Mouse (Mus musculus) intestine, postnatal 0 days (tissue): ENCODE measurements around the gene Zfp958. TPM values are rescaled to one million over a fixed set of nuclear protein-coding genes. Genes with fewer than 3 reads are reported as not detected.

Source experiments
- ATAC-seq: fragments of 200-750 bp; cut with Nextera tagmentation; 2 replicates; pipeline ENCODE4 v1.8.0; 2017; ENCODE audit warnings: mild to moderate bottlenecking, moderate TSS enrichment, moderate library complexity
- H3K27ac ChIP-seq: fragments of 300-500 bp; sonication (generic); 2 replicates; pipeline ENCODE4 v1.5.1; 2014; ENCODE audit warnings: mild to moderate bottlenecking, low read depth, low read length, moderate library complexity
- H3K27me3 ChIP-seq: fragments of 300-500 bp; sonication (generic); replicated peaks from 2 replicates; pipeline ENCODE4 v1.6.1; 2014; ENCODE audit warnings: low read length, mixed read lengths; ENCODE audit not compliant: control insufficient read depth, insufficient read depth
- H3K36me3 ChIP-seq: fragments of 300-500 bp; sonication (generic); 2 replicates; pipeline ENCODE4 v1.6.1; 2014; ENCODE audit warnings: mild to moderate bottlenecking, moderate library complexity; ENCODE audit not compliant: control insufficient read depth, insufficient read depth
- H3K4me1 ChIP-seq: fragments of 300-500 bp; sonication (generic); replicated peaks from 2 replicates; pipeline ENCODE4 v1.6.1; 2014; ENCODE audit warnings: antibody characterized with exemption, low read length, mixed read lengths; ENCODE audit not compliant: control insufficient read depth, insufficient read depth
- H3K4me2 ChIP-seq: fragments of 300-500 bp; sonication (generic); replicated peaks from 2 replicates; pipeline ENCODE4 v1.6.1; 2014; ENCODE audit warnings: low read depth, mild to moderate bottlenecking, moderate library complexity
- H3K4me3 ChIP-seq: fragments of 300-500 bp; sonication (generic); 2 replicates; pipeline ENCODE4 v1.5.1; 2014; ENCODE audit warnings: low read depth, low read length
- H3K9ac ChIP-seq: fragments of 300-500 bp; sonication (generic); 2 replicates; pipeline ENCODE4 v1.6.1; 2014; ENCODE audit warnings: mild to moderate bottlenecking, low read depth, low read length
- H3K9me3 ChIP-seq: fragments of 300-500 bp; sonication (generic); 2 replicates; pipeline ENCODE4 v1.6.1; 2016; ENCODE audit warnings: mixed run types; ENCODE audit not compliant: control insufficient read depth
- CTCF ChIP-seq: sonication (generic); IDR thresholded peaks from 2 replicates; pipeline ENCODE4 v1.5.1; 2016; ENCODE audit warnings: low read depth, mild to moderate bottlenecking, control low read depth, antibody characterized with exemption, moderate library complexity
- WGBS: fragments of 180-500 bp; shearing (Covaris S2); extraction: QIAGEN DNeasy Blood & Tissue Kit; methylation state at CpG from one replicate; pipeline ENCODE4 v1.1.7; 2014; 5-methylcytosine and 5-hydroxymethylcytosine counted together
- polyA plus RNA-seq: library from polyadenylated mRNA; unstranded; fragments of >200 nt; fragmentation: Nextera tagmentation; extraction: Ambion mirVana; gene quantifications from 2 replicates; pipeline ENCODE4 v1.2.1, GENCODE M21; 2015

The Zfp958 gene
- polyA plus RNA-seq, 1 experiment from 2014 or later: 6.2 TPM

GRCm38 (mm10) chr8:4679796-4680195, 66.8 kb downstream of the Zfp958 start:
- ATAC-seq: no peak
- H3K4me2 ChIP-seq: no peak overlapping the region
- no peaks in the 10 kb centered on the region for H3K4me1 ChIP-seq
- 92% methylated on average over 3 of the region's 3 CpGs for WGBS
- H3K9ac ChIP-seq: no peak overlapping the region
- H3K9me3 ChIP-seq: no peaks in the 10 kb centered on the region
- H3K27me3 ChIP-seq: no peaks in the 10 kb centered on the region
- no peaks in the 10 kb centered on the region for H3K36me3 ChIP-seq
- no peak overlapping the region for H3K4me3 ChIP-seq
- no peak for TF ChIP-seq CTCF
- H3K27ac ChIP-seq: no peak overlapping the region

Other genes with a start within 250 kb of the Zfp958 start
- gene Cers4, start 120.1 kb upstream of the Zfp958 start, polyA plus RNA-seq: 8.6 and 12.7 TPM in 2 replicates
- 13.6 and 16.2 TPM in 2 replicates for gene Shcbp1, start 166.4 kb downstream of the Zfp958 start, polyA plus RNA-seq